Mouse (Mus musculus) neural tube, embryonic 14.5 days (tissue): ENCODE measurements at regions not wholly inside any gene's neighbourhood (a gene's known extent, or its start where the extent isn't known, plus 50 kb on each side); places are given as distances from the start of the nearest gene placed in this dataset.

Experiments used
- ATAC-seq: fragments of 200-750 bp; cut with Nextera tagmentation; 2 replicates; pipeline ENCODE4 v1.8.0; 2017; ENCODE audit warnings: low read depth, mild to moderate bottlenecking, moderate TSS enrichment, moderate library complexity
- H3K27ac ChIP-seq: fragments of 300-500 bp; sonication (generic); 2 replicates; pipeline ENCODE4 v1.5.1; 2014; ENCODE audit warnings: low read depth, mild to moderate bottlenecking, control low read depth, low read length, moderate library complexity, mixed read lengths
- H3K27me3 ChIP-seq: fragments of 300-500 bp; sonication (generic); 2 replicates; pipeline ENCODE4 v1.6.1; 2014; ENCODE audit warnings: low read length; ENCODE audit not compliant: control insufficient read depth, insufficient read depth
- H3K36me3 ChIP-seq: fragments of 300-500 bp; sonication (generic); 2 replicates; pipeline ENCODE4 v1.6.1; 2014; ENCODE audit warnings: low read length, mixed read lengths; ENCODE audit not compliant: control insufficient read depth, insufficient read depth
- H3K4me1 ChIP-seq: fragments of 300-500 bp; sonication (generic); 2 replicates; pipeline ENCODE4 v1.6.1; 2014; ENCODE audit warnings: low read length; ENCODE audit not compliant: control insufficient read depth, insufficient read depth
- H3K4me2 ChIP-seq: fragments of 300-500 bp; sonication (generic); 2 replicates; pipeline ENCODE4 v1.6.1; 2014; ENCODE audit warnings: mild to moderate bottlenecking, low read depth, low read length, control low read depth
- H3K4me3 ChIP-seq: fragments of 300-500 bp; sonication (generic); 2 replicates; pipeline ENCODE4 v1.5.1; 2014; ENCODE audit warnings: low read depth, low read length, control low read depth, mixed read lengths
- H3K9ac ChIP-seq: fragments of 300-500 bp; sonication (generic); replicated peaks from 2 replicates; pipeline ENCODE4 v1.6.1; 2014; ENCODE audit warnings: low read depth, mild to moderate bottlenecking, control low read depth, low read length, mixed read lengths
- H3K9me3 ChIP-seq: fragments of 300-500 bp; sonication (generic); 2 replicates; pipeline ENCODE4 v1.6.1; 2016; ENCODE audit warnings: low read length; ENCODE audit not compliant: control insufficient read depth
- WGBS: fragments of 180-500 bp; shearing (Covaris S2); extraction: QIAGEN DNeasy Blood & Tissue Kit; methylation state at CpG from one replicate; pipeline ENCODE4 v1.1.7; 2014; 5-methylcytosine and 5-hydroxymethylcytosine counted together

DNA sequence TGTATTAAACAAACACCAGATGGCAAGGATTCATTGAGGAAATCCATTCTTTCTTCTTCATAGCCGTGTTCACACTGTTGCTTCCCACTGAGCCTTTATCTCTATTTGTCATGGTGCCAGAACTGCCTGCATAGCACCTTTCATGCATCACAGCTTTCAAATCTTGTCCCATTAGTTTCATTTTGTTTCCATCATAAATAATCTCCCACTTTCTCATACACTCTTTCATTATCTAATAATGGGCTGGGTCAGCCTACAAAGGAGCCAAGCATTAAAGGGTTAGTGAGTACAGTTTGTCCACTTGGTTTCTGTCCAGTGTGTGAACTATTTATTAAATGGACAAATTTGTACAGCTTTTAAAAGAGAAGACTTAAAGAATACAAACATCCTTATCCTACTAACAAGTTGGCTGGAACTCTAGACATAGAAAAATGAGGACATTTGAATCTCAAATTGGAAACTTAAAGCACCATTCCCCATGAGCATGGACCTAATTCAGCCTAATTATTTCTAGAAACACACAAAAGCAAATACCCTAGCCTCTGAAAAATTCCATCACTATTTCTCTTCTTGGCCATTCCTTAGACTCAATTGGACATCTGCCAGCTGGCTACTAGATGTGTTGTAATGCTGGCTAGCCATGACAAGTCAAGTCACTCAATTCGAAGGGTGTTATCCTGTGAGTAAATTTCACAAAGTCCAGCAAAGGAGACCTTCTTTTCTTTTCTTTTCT, 589.8 kb downstream of the Gm43517 start:
- no peak overlapping the region for H3K4me2 ChIP-seq
- no peak overlapping the region for H3K27ac ChIP-seq
- H3K9ac ChIP-seq: no peak overlapping the region
- H3K36me3 ChIP-seq: no peaks in the 10 kb centered on the region
- ATAC-seq: no peak
- H3K27me3 ChIP-seq: no peaks in the 10 kb centered on the region
- no peaks in the 10 kb centered on the region for H3K9me3 ChIP-seq
- 11% methylated on average over 2 of the region's 2 CpGs for WGBS
- H3K4me3 ChIP-seq: no peak overlapping the region
- no peaks in the 10 kb centered on the region for H3K4me1 ChIP-seq

DNA sequence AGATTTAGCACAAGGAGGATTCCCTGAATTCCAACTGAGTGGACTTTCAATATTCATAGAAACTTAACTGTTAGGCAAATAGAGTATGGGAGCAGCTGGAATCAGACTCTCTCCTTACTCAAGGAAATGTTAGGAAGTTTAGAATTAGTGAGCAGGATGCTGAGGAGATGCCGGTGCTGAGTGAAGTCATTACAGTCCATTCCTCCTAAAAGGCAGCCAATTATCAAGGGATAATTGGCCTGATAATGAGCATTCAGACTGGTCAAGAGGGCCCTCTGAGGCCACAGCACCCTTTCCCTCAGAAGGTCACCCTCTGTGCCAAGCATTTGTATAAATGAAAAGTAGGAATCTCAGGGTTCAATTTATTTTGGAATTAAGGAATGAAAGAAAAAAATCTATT, 590.6 kb downstream of the Gm43517 start:
- no peaks in the 10 kb centered on the region for H3K4me1 ChIP-seq
- ATAC-seq: no peak
- no peak overlapping the region for H3K4me3 ChIP-seq
- no peaks in the 10 kb centered on the region for H3K27me3 ChIP-seq
- H3K4me2 ChIP-seq: no peak overlapping the region
- no peak overlapping the region for H3K9ac ChIP-seq
- WGBS: 12% methylated on average over 1 of the region's 1 CpGs
- H3K36me3 ChIP-seq: no peaks in the 10 kb centered on the region
- H3K9me3 ChIP-seq: no peaks in the 10 kb centered on the region
- H3K27ac ChIP-seq: no peak overlapping the region

DNA sequence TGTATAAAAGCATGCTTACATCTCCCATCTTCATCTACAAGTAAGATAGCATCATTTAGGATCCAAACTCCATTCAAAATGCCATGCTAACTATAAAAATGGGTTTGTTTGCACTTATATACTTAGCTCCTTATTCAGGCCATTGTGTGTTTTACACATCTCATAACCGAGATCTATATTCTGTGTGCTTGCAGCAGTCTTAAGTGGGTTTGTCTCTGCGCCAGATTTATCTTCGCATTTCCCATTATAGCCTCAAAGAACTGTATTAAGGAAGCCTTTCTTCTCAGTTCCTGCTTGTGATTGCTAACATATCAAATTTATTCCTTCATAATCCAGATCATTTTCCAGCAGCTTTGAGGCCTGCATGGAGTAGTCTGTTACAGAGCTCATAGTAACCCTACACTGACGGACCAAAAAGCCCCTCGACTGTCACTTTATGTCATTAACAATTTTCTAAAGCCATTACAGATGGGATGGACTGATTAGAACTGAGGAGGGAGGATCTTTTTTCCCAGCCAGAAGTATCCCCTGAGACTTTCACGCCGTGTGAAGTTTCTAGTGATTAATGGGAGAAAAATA, 607.6 kb downstream of the Gm43517 start:
- Histone ChIP-seq H3K4me3 (no peak overlapping the region), H3K4me1 (0 out of 2 replicates have a peak, but pooled peaks cover 3% of the 10 kb centered on the region), H3K27ac (no peak overlapping the region), H3K27me3 (no peaks in the 10 kb centered on the region), H3K36me3 (no peaks in the 10 kb centered on the region), H3K9me3 (no peaks in the 10 kb centered on the region), H3K4me2 (no peak overlapping the region), H3K9ac (no peak overlapping the region)
- WGBS: 51% methylated on average over 7 of the region's 7 CpGs
- no peak; the same call in 1 of the 2 replicates for ATAC-seq

DNA sequence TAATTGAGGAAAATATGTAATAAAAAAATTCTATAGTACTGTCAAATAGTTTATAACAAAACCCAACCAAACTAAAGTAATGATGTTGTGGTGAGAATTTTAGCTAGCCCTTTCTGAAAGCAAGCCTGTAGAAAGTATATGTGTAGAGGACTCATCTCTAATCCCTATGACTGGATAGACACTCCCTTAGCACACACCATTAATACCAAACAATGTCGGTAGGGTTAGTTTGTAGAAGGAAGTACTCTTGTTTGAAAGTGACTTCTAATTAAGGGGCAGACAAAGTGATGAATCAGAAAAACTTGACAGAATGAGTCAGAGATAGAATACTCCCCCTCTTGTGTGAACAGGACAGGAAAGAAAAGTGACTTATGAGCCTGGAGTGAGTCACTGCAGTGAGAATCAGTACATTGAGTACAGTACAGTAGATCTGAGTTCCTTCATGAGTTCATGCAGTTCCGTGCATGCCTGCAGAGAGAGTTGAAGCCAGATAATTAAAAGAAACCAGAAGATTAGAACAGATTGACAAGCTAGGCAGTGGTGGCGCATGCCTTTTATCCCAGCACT, 610.0 kb downstream of the Prkd1 start:
- no peaks in the 10 kb centered on the region for H3K4me1 ChIP-seq
- no peaks in the 10 kb centered on the region for H3K9me3 ChIP-seq
- H3K9ac ChIP-seq: no peak overlapping the region
- no peak overlapping the region for H3K4me2 ChIP-seq
- no peak for ATAC-seq
- H3K27me3 ChIP-seq: no peaks in the 10 kb centered on the region
- H3K36me3 ChIP-seq: no peaks in the 10 kb centered on the region
- no peak overlapping the region for H3K4me3 ChIP-seq
- H3K27ac ChIP-seq: no peak overlapping the region
- 94% methylated on average over 3 of the region's 3 CpGs for WGBS

DNA sequence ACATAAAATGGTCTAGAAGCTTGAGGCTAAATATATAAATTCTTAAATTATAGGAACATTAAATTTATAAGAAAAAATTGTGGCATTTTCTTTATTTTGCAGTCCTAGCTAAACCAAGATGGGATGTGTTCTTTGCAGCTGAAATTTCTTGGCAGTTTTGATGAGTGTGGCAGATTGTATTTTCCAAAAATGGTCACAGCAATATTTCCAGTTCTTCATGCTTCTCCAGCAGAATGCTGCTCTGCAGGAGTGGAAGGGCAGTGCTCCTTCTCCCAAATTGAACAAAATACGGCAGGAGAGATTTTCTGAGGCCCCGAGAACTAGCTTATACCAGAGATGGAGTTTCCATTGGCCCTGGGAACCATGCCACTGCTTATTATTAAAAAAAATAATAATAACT, 587.6 kb downstream of the Prkd1 start:
- H3K4me3 ChIP-seq: no peak overlapping the region
- H3K27me3 ChIP-seq: no peaks in the 10 kb centered on the region
- no peak for ATAC-seq
- no peak overlapping the region for H3K9ac ChIP-seq
- no peaks in the 10 kb centered on the region for H3K9me3 ChIP-seq
- no peak overlapping the region for H3K4me2 ChIP-seq
- 92% methylated on average over 2 of the region's 2 CpGs for WGBS
- H3K4me1 ChIP-seq: no peaks in the 10 kb centered on the region
- H3K36me3 ChIP-seq: no peaks in the 10 kb centered on the region
- no peak overlapping the region for H3K27ac ChIP-seq

DNA sequence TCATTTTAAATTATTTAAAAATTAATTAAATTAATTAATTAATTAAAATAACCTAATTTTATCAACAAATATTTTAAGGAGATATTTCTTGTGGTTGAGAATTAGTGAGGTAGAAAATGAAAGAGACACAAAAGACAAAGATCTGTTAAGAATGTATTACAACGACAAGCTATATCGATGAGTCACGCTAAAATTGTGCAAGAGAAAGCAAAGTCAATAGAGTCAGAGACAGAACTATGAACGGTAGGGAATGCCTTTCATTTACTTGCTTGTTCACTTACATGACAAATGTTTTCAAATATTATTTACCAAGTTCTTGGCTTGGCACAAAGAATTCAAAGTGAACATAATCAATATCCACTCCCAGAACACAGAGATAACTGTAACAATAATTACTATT, 582.5 kb downstream of the Prkd1 start:
- Histone ChIP-seq H3K9ac (no peak overlapping the region), H3K9me3 (no peaks in the 10 kb centered on the region), H3K27ac (no peak overlapping the region), H3K4me1 (no peaks in the 10 kb centered on the region), H3K4me3 (no peak overlapping the region), H3K4me2 (no peak overlapping the region), H3K27me3 (no peaks in the 10 kb centered on the region), H3K36me3 (no peaks in the 10 kb centered on the region)
- 92% methylated on average over 4 of the region's 4 CpGs for WGBS
- ATAC-seq: no peak

DNA sequence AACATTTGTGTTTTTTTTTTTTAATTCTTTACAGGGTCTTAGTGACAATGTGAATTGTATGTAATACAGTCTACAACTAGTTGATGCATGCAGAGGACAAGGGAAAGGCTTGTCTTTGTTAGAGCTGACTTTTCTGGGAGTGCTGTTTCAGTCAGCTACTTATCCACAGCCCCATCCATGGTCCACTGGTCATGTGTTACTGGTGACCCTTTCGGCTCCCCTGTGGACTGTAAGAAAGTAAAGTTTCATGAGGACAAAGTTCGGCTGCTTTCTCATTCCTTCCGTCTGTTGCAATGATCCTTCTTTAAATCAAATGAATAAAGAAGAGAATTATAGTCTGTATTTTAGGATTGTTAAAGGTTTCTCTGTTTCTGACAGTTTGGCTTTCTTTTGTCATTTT, 577.1 kb downstream of the Prkd1 start:
- Histone ChIP-seq H3K27me3 (no peaks in the 10 kb centered on the region), H3K9me3 (no peaks in the 10 kb centered on the region), H3K4me3 (no peak overlapping the region), H3K9ac (no peak overlapping the region), H3K4me2 (no peak overlapping the region), H3K4me1 (no peaks in the 10 kb centered on the region), H3K27ac (no peak overlapping the region), H3K36me3 (no peaks in the 10 kb centered on the region)
- ATAC-seq: no peak
- WGBS: 38% methylated on average over 3 of the region's 3 CpGs

DNA sequence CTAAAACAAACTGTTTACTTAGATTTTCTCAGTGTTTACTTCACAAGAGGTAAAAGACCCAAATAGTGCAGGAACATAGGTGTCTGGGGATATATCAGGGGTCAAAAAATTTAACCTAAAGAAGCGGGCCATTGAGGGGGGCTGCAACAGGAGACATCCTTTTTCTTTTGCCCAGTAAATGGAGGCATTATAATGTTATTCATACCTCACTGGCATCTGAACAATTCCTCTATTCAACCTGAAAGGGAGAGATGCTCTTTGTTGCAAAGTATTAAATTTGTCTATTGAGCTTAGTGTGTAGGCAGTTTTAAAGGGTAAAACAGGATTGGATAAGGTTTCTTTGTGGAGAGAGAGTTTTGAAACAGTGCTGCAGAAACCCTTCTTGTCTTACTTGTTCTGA, 576.5 kb downstream of the Prkd1 start:
- no peak overlapping the region for H3K4me2 ChIP-seq
- H3K27me3 ChIP-seq: no peaks in the 10 kb centered on the region
- no peaks in the 10 kb centered on the region for H3K9me3 ChIP-seq
- no peak overlapping the region for H3K9ac ChIP-seq
- H3K4me3 ChIP-seq: no peak overlapping the region
- no peaks in the 10 kb centered on the region for H3K36me3 ChIP-seq
- ATAC-seq: no peak
- H3K4me1 ChIP-seq: no peaks in the 10 kb centered on the region
- 24% methylated on average over 1 of the region's 1 CpGs for WGBS
- H3K27ac ChIP-seq: no peak overlapping the region

DNA sequence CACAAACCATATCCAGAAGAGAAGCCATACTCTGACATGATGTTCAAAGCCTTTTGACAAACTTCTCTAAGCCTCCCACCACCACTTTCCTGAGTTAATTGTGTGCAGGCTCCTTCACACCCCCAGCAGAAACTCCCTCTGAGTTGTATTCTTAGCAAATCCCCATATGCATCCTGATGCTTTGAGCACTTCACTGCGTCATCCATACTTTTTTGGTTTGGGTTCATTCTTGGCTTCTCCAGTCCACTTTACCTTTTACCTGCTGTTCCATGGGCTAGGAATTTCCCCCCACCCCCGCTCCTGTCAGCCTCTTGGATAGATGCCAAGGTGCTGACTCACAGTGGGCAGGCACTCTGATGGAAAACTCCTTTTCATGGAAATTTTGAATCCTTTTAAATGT, 575.2 kb downstream of the Prkd1 start:
- Histone ChIP-seq H3K9ac (no peak overlapping the region), H3K36me3 (no peaks in the 10 kb centered on the region), H3K27me3 (no peaks in the 10 kb centered on the region), H3K9me3 (no peaks in the 10 kb centered on the region), H3K27ac (no peak overlapping the region), H3K4me2 (no peak overlapping the region), H3K4me1 (no peaks in the 10 kb centered on the region), H3K4me3 (no peak overlapping the region)
- 83% methylated on average over 2 of the region's 2 CpGs for WGBS
- no peak for ATAC-seq
